Mouse (Mus musculus): ENCODE measurements around the gene Lrrc28.

Gene Lrrc28

DNA sequence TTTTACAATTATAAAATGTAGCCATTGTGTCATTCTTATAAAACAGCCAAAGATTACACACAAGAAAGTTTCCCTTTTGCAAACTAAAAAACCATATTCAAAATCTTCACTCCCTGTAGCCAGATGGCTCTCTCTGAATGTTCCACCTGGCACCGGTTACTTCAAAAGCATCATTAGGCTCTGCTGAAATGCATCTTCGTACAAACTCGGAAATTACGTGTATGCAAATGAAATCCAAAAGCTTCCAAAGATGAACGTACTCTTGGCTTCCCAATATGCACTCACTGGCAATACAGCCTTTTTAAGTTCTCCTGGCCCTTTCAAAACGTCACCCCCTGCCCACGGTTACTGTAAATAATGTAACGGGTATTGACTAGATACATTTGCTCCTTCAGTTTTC lies 777 bp downstream of the Lrrc28 start:
- DNase-seq: no peak

- DNase-seq: no peak
Measured at GRCm38 (mm10) chr7:67642955-67643354, 2.1 kb downstream of the Lrrc28 start.

DNA sequence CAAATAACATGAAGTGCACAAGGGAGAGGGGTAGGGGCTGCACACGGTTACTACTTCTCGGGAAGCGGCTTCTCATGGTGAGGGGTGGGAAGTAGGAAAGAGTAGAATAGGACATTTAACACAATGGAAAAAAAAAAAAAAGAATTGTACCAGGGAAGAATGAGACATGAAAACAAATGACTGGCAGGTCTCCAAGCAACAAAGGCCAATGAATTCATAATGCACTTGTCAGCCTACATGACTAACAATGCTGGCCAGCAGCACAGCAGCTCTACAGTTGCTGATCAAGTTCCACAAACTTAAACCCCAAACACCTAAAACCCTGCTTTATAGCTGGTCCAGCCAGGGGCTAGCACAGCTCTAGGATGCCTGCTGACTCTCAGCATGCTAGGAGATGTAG lies 6.1 kb downstream of the Lrrc28 start:
- DNase-seq: no peak

DNA sequence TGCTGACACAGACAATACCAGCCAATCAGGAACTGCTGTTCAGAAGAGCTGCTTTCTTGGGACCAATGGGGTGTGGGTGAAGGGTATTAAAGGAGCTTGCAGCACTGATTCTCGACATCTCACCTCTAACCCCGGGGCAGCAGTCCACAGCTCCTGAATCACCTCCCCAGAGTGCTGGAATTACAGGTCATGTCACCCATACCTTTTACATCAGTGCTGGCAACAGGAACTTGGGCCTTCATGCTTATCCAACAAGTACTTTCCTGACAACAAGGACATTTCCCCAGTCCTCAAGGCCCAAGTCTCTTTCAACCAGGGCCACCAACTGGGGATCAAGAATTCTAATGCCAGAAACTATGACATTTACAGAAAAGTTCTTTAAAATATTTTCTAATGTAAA lies 8.9 kb downstream of the Lrrc28 start:
- no peak for DNase-seq

- no peak for DNase-seq
Measured at GRCm38 (mm10) chr7:67634210-67634609, 10.9 kb downstream of the Lrrc28 start.

- peak in 1 of 2 experiments; percentile 14 for DNase-seq
Measured at GRCm38 (mm10) chr7:67632380-67632779, 12.7 kb downstream of the Lrrc28 start.

- DNase-seq: peak; percentile 22 to 64
Measured at GRCm38 (mm10) chr7:67630817-67631216, 14.3 kb downstream of the Lrrc28 start.

DNA sequence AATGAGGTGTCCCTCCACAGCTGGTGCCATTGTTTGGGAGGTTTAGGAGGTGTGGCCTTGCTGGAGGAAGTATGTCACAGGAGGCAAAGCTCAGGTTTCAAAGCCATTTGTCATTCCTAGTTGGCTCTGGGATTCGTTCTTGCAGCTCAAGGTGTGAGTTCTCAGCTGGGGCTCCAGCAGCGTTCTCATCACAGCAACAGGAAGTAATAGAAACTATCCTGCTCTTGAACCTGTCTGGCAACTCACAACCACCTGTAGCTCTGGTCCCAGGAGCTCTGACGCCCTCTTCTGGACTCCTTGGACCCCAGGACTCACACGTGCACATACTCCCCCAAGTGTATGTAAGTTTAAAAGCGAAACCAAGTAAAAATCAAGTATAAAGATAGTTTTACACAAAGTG lies 15.4 kb downstream of the Lrrc28 start:
- DNase-seq: no peak

DNA sequence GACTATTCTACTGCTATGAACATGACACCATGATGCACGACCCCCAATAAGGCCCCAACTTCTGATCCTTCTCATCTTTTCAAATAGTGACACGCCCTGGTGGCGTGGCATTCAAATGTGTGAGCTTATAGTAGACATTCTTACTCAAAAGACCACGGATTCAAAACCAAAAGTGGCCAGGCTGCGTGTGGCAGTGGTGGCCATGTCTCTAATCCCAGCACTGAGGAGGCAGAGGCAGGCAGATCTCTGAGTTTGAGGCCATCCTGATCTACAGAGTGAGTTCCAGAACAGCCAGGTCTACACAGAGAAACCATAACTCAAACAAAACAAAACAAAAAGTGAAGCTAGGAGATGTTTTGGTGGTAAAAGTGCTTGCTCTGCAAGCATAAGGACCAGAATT lies 18.4 kb downstream of the Lrrc28 start:
- DNase-seq: no peak

GRCm38 (mm10) chr7:67622151-67622550 lies 22.9 kb downstream of the Lrrc28 start:
- DNase-seq: no peak

GRCm38 (mm10) chr7:67619836-67620235 lies 25.2 kb downstream of the Lrrc28 start:
- DNase-seq: no peak

- DNase-seq: no peak
Measured at GRCm38 (mm10) chr7:67618316-67618715, 26.8 kb downstream of the Lrrc28 start.

GRCm38 (mm10) chr7:67617646-67618045 lies 27.4 kb downstream of the Lrrc28 start:
- no peak for DNase-seq

- no peak for DNase-seq
Measured at GRCm38 (mm10) chr7:67616890-67617289, 28.2 kb downstream of the Lrrc28 start.

DNA sequence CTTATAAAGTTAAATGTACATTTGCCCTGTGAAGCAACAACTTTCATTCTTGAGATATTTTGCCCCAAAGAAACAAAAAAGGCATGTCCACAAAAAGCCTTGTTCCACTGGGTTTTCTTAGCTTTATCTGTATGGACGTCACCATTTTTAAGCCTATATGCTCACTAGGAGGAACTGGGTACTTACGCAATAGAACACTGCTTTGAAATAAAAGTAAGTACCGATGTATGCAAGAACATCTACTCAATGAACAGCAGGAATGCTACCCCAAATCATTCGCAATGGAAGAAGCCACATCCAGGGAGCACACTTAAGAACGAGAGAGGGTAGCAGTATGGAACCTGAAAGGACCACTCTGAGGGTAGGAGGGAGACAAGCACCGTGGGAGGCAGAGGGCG lies 30.6 kb downstream of the Lrrc28 start:
- DNase-seq: no peak

- no peak for DNase-seq
Measured at GRCm38 (mm10) chr7:67613795-67614463, 31.1 kb downstream of the Lrrc28 start.

DNA sequence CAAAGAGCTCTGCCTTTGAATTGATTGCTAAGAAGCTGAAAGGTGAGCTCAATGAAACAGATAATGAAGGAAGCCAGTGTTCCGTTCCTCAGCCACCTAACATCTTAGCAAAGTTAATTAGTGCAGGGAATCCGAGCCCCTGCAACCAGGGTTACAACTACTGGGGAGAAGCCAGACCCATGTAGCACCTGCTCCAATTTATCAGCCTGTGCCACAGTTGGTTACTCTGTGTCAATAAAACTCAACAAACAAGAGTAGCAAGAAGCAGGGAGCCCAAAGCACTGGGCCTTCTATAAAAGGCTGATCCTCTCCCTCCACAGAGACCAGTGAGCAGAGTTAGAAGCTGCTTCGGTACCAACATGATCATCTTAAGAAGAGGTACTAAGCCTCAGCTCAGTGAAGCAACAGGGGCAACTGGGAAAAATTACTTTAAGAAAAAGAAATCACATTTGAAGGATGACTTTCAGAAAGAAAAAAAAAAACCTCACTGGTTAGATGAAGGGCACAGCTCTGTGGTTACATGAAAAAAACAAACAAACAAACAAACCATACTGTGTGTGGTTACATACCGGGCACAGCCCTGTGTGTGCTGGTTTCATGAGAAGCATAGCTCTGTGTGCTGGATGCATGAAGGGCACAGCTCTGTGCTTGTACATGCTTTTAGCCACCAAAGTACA lies 36.6 kb downstream of the Lrrc28 start:
- DNase-seq: no peak

GRCm38 (mm10) chr7:67607669-67608347 lies 37.3 kb downstream of the Lrrc28 start:
- no peak for DNase-seq

DNA sequence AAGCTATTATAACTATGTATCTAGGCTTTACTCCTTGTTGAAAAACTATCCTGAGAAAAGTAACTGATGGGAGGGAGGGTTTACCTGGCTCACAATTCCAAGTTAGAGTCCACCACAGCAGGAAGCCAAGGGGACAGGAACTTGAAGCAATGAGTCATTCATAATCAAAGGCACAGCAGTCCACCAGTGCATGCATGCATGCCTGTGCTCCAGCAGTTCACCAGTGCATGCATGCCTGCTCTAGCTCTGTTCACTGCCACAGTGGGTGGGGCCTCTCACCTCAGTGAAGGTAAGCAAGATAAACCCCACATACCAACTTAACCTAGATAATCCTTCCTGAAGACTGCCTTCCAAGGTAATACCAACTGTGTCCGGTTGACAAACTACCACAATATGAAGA lies 38.8 kb downstream of the Lrrc28 start:
- no peak for DNase-seq

DNA sequence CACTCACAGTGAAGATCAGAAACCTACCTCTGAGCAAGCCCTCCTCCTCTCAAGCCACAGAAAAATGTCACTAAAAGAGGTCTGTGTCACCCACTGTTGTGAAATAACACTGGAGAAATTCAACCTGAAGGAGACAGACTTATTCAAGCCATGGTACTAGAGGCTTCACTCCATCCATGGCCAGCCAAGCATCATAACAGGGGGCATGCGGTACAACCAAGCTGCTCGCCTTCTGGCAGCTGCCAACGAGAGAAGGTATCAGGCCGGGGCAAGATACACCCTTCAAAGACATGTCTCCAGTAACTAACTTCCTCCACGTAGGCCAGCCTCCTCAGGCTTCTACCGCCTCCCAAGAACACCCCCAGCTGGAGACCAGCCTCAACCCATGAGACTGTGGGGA lies 40.0 kb downstream of the Lrrc28 start:
- no peak for DNase-seq

GRCm38 (mm10) chr7:67598050-67598449 lies 47.0 kb downstream of the Lrrc28 start:
- DNase-seq: no peak

- no peak for DNase-seq
Measured at GRCm38 (mm10) chr7:67596961-67597360, 48.1 kb downstream of the Lrrc28 start.

DNA sequence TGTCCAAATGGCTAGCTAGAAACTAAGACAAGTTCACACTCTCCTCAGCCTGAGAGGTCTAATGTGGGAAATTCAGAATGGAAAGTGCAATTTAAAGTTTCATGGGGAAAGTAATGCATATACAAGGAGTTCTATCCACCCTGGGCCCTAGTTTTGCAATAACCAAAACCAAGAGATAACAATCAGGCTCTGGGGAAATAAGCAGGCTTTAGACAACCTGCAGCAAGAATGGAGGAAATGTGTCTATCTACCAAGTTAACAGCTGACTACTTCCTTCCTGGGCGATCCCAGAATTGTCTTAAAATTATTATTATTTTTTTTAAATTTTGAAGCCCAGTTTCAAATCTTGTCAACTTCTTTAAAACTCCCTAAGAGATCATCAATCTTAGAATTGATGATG lies 48.7 kb downstream of the Lrrc28 start:
- no peak for DNase-seq

DNA sequence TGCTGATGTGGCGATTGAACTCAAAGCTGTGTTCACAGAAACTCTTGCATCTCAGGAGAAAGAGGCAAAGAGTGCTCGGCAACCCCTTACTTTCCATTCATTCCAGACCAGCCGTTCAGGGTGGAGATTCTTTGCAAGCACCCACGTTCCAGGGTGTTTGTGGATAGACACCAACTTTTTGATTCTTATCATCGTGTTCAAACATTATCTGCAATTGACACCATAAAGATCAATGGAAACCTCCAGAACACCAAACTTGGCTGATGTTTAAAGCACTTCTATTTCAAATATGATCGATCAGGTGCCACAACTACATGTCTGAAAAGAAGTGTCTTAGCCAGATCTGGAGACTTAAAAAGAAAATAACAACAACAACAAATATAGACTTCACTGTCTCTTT lies 51.2 kb downstream of the Lrrc28 start:
- no peak for DNase-seq
